Mouse (Mus musculus) kidney, adult 11 months (tissue): ENCODE measurements around the gene Gigyf1.

ENCODE experiments used
- DNase-seq: peaks from one replicate; pipeline ENCODE4 v3.0.0; 2022

Gene Gigyf1

GRCm38 (mm10) chr5:137518436-137518835 is at the start of gene Gigyf1:
Gene Gigyf1 (plus strand): TSS chr5:137518548.
- DNase-seq: no peak

DNA sequence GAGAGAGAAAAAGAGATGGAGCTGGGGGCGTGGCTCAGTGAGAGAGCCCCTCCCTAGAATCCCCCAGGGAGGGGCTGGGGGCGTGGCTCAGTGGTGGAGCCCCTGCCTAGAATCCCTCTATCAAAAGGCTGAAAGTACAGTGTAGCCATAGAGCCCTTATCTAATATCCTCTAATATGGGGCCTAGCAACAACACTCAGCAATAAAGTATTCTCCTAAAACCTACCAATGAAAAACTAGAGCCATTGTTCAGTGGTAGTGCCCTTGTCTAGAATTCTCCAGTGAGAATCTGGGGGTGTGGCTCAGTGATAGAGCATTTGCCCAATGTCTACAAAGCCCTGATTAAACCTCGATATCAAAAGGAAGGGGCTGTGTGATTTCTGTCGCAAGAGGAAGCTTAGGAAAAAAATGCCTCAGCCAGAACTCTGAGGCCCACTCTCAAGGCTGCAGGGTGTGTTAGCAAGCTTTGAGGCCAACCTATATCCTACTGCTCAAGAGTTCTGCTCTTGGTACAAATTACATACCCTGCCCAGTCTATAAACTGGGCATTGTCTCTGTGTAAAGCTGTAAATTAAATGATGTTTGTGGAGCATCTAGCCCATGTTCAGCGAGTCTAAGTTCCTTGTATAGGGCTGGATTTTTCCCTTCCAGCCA is 46.0 kb upstream of the Gigyf1 start:
- DNase-seq: no peak

DNA sequence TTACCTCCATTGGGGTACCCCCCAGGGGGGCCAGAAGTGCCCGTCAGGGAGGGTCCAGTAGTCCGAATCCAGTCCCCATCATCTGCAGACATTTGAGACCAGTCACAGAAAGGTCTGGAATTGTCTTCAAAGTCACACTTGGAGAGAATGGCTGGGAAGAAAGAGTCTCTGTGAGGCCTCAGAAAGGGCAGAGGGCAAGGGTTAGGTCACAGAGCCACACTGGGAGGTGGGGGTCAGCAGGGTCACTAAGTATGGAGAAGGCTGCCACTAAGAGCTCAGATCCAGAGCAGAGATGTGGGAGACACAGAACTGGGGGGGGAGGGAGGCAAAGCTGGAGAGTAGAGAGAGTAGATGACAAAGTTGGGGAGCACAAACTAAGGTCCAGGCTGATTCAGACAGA is 44.0 kb upstream of the Gigyf1 start:
- no peak for DNase-seq

DNA sequence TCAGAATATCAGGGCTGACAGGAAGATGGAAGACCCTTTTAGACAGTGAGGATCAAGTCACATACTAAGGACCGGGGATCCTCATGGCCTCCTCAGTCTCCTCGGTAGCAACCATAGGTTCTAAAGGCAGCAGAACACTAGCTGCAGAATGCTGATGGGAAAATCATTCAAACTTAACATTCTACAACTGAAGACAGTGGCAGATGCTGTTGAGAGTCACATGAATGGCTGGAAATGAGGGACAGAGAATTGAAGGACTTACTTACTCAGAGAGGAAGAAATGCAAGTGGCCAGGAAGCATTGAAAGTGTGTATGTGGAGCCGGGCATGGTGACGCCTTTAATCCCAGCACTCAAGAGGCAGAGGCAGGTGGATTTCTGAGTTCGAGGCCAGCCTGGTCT is 41.4 kb upstream of the Gigyf1 start, which contains the start of gene Zan:
TSS of gene Zan (minus strand) at position 101 of the 400 bp plus-strand sequence.
- no peak for DNase-seq

GRCm38 (mm10) chr5:137481138-137481537 is 37.2 kb upstream of the Gigyf1 start:
- peak; percentile 74 for DNase-seq

DNA sequence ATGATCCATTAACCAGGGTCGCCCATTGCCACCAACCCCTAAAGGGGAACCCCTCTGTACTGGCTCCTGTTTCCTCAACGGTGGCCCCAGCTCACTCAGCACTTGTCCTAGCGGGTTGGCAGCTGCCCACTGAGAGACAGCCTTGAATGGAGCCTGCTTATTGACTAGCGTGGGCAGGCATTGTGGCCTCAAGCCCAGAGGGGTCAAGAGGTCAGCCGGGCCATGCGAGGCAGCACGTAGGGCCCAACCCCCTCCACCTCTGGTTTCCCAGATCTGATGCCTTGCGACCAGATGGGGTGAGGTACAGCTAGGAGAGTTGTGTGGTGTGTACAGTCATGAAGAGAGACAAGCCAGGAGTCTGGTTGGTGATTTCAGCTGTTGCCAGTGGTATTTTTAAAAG is 36.5 kb upstream of the Gigyf1 start:
- no peak for DNase-seq

- no peak for DNase-seq
Measured at GRCm38 (mm10) chr5:137485071-137485850, 33.1 kb upstream of the Gigyf1 start.

GRCm38 (mm10) chr5:137485851-137486155 is 32.5 kb upstream of the Gigyf1 start:
- no peak for DNase-seq

- DNase-seq: no peak
Measured at GRCm38 (mm10) chr5:137487616-137488015, 30.7 kb upstream of the Gigyf1 start.

- DNase-seq: peak; percentile 45
Measured at GRCm38 (mm10) chr5:137491559-137491958, 26.8 kb upstream of the Gigyf1 start.

- no peak for DNase-seq
Measured at GRCm38 (mm10) chr5:137493831-137494230, 24.5 kb upstream of the Gigyf1 start.

- no peak for DNase-seq
Measured at GRCm38 (mm10) chr5:137500186-137500585, 18.2 kb upstream of the Gigyf1 start.

DNA sequence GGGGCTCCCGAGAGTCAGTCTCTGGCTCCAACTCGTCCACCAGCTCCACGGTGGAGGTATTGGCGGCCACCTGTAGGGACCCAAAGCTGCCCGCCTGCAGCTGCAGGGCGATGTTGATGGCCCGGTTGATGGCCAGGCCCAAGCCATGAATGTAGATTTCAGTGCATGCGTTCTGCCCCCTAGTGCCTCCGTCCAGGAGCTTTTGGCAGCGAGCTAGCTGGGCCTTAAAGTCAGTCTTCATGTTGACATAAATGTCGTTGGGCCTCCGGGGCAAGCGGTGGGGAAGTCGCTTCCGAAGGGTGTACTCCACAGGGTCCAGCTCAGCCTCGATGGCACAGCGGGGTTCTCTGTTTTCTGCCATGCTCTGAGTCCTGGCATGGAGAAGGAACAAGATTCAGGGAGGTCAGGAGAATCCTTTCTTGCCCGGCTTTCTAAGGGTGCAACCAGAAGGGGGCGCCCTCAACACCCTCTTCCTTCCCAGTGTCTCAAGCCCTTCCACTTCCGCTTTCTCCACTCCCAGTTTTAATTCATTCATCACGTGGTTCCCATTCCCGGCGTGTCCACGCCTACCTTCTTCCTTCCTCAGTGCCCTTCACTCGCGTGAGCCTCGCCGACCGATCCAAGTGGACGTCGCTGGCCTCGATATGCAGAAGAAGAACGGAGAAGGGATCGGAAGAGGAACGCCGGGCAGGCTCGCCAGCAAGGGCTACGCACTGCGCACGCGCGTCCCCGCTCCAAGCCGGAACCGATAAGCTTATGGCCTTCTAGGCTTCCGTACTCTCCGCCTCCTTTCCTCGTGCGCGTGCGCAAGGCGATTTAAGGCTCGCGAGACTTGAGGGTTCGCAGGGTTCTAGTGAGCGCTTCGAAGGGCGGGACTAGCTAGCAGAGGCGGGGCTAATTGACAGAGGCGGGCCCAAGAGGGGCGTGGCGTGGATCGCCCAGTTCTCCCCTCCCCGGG is 16.4 kb upstream of the Gigyf1 start, which contains the start of gene Pop7:
TSS of gene Pop7 (minus strand) at position 810 of the 958 bp plus-strand sequence.
- peak; percentile 100 for DNase-seq

- DNase-seq: no peak
Measured at GRCm38 (mm10) chr5:137502667-137503110, 15.7 kb upstream of the Gigyf1 start.

GRCm38 (mm10) chr5:137504041-137504440 is 14.3 kb upstream of the Gigyf1 start:
- DNase-seq: no peak

DNA sequence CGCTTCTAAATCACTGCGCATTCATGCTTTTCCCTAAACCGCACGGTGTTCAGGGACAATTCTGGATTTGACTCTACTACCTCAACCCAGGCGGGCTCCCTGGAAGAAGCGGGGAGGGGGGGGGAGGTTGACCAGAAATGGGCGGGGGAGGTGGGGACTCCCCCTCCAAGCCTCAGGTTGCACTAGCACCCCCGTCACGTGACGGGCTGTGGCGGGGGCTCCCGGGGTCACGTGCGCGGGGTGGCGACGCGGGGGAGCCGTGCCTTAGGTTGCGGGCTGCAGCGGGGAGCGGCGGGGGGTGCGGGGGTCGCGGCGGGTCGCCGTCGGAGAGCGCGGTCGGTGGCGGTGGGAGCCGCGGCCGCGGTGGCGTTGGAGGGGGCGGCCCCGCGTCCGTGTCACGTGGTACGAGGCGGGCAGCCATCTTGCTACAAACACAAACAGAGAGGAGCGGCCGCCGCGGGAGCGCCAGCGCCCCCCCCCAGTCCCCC is 8.3 kb upstream of the Gigyf1 start:
- peak; percentile 85 for DNase-seq

DNA sequence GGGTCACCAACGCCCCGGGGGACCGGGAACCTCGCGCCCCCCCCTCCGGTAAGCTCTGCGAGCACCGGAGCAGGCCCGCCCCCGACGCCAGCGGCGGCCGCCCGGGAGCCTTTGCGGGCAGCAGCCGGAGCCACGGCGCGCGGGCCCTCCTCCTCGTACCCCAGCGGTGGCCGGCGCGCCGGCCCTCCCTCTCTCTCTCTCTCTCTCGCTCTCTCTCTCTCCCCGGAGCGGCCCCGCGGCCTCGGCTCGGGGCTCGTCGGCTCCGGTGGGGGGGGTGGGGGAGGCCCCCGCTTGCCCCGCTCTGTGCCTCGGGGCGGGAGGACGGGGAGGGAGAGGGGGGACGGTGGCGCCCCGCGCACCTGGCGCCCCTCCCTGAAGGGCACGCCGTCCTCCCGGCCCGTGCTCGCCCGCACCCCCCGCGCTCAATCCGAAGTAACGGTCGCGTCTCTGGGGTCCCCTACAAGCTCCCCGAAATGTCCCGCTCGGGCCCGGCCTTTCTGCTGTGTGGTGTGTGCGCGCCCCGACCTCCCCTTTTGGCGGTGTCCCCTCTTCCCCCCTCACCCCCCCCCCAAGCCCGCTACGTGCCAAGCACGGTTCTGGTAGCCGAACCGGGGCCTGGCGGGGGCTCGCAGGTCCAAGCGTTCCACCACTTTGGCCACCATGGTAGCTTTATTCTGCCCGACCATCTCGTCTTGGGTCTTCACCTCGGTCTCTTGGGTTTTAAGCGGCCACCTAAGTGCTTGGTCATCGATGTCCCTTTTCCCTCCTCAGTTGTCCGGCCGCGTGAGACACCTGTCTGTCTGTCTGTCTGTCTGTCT is 7.6 kb upstream of the Gigyf1 start:
- no peak for DNase-seq

- no peak for DNase-seq
Measured at GRCm38 (mm10) chr5:137511706-137512105, 6.6 kb upstream of the Gigyf1 start.

- DNase-seq: no peak
Measured at GRCm38 (mm10) chr5:137512847-137513794, 5.2 kb upstream of the Gigyf1 start.

GRCm38 (mm10) chr5:137513951-137514721 is 4.2 kb upstream of the Gigyf1 start:
- DNase-seq: no peak
